Mouse (Mus musculus) embryonic fibroblast, embryonic 13.5 days (primary cell): ENCODE measurements around the gene Gm49336. TPM values are rescaled to one million over a fixed set of nuclear protein-coding genes. Genes with fewer than 3 reads are reported as not detected.

ENCODE experiments used
- H3K27ac ChIP-seq: 2 replicates; pipeline ENCODE4 v1.5.1; 2012; ENCODE audit warnings: low read length, control low read depth, inconsistent platforms; ENCODE audit not compliant: insufficient read depth
- H3K4me1 ChIP-seq: 2 replicates; pipeline ENCODE4 v1.6.1; 2011; ENCODE audit warnings: low read length; ENCODE audit not compliant: control insufficient read depth, insufficient read depth
- H3K4me3 ChIP-seq: 2 replicates; pipeline ENCODE4 v1.5.1; 2011; ENCODE audit warnings: mild to moderate bottlenecking, control low read depth, low read length; ENCODE audit not compliant: insufficient read depth
- CTCF ChIP-seq: IDR thresholded peaks from 2 replicates; pipeline ENCODE4 v1.5.1; 2011; ENCODE audit warnings: mild to moderate bottlenecking, control low read depth, low read length, moderate library complexity, borderline replicate concordance; ENCODE audit not compliant: insufficient read depth
- POLR2A ChIP-seq: IDR thresholded peaks from 2 replicates; pipeline ENCODE4 v1.6.1; 2011; ENCODE audit warnings: low read depth, mild to moderate bottlenecking, control low read depth, low read length, moderate library complexity
- polyA plus RNA-seq: library from polyadenylated mRNA; stranded (reverse); fragments of >200 nt; gene quantifications from 2 replicates; pipeline ENCODE4 v1.2.4, GENCODE M21; 2011; ENCODE audit warnings: low read depth; ENCODE audit not compliant: missing spikeins, insufficient read length

Gene Gm49336
- polyA plus RNA-seq, 1 experiment: 80.4 TPM

DNA sequence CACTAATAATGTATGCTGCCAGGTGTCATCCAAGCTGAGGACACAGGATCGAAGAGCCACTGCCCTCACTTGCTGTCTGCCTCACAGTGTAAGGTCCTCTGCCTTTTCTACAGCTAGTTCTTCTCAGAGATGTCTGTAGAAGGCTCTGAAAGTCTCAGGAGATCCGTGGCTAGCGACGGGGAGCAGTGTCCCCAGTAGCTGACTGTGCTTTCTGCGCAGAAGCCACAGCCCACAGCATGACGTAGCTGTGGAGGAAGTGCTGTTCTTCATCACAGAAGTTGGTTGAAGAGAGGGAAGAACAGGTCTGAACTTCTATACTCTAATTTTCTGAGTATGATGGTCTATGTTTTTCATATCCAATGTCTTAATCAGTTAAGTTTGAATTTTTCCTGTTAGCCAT, 18.0 kb upstream of the Gm49336 start:
- Histone ChIP-seq H3K4me3 (no peak overlapping the region), H3K27ac (no peak overlapping the region), H3K4me1 (no peaks in the 10 kb centered on the region)
- TF ChIP-seq POLR2A: no peak
- no peak for TF ChIP-seq CTCF

DNA sequence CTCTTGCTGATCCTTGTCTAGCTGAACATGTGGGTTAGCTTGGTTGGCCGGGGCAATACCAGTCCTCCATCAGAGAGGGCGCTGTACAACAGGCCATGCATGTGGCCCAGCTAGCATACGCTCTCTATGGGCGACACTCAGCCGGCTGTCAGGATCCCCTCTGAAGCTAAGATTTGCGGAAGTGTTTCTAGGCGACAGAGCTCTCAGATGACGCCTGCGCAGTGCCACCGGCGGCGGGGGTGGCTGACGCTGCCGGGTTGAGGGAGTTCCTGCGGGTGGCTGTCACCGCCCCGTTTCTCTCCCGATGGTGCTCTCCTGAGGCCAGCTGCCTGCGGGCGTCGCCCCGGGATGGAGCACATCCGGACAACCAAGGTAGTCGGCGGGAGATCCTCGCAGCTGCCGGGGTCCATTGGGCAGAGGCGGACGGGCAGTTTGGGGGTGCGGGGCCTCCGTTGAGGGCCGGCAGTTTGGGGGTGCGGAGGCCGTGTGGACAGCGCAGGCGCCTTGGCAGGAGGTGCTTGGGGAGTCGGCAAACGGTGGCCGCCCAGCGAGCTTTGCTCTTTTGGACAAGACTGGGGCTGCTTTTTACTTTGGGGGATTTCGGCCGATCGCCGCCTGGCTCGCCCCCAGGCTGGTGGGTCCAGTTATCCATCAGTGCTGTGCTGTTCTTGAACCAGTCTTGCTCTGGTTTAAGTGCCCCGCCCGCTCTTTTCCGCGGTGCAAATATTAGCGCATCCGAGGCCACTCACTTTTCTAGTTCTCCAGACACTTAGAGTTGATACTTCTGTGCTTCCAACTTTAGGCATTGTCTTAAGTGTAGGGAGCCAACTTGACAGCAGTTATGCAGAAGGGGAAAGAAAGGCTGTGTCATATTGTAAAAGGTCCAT, 13.9 kb upstream of the Gm49336 start, which contains the start of gene Mtmr6:
Gene Mtmr6, plus strand, starts transcription at position 239 of the 887 bp plus-strand sequence.
- TF ChIP-seq POLR2A (peak; percentile 85), CTCF (peak; percentile 94)
- no peaks in the 10 kb centered on the region for H3K4me1 ChIP-seq
- H3K27ac ChIP-seq: peak within 1 kb of the TSS; percentile 10
- H3K4me3 ChIP-seq: peak within 1 kb of the TSS; percentile 85

DNA sequence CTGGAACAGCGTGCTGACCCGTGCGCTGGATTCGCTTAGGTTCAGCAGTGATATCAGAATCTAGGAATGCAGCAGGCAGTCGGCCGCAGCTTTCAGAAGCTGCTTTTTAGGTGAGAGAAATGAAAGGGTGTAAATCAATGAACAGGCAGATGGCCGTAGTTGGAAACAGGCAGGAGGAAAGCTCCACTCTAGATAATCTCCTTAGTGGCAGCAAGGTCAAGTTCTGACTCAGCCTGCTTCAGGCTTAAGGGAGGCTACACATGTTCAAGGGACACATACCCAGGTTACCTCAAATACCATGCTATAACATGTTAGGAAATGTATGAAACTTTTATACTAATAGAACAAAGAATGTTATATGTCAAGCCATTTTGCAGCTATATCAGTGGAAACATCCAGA, 11.0 kb upstream of the Gm49336 start:
- Histone ChIP-seq H3K27ac (no peak overlapping the region), H3K4me3 (no peak overlapping the region), H3K4me1 (no peaks in the 10 kb centered on the region)
- TF ChIP-seq POLR2A (no peak), CTCF (no peak)

DNA sequence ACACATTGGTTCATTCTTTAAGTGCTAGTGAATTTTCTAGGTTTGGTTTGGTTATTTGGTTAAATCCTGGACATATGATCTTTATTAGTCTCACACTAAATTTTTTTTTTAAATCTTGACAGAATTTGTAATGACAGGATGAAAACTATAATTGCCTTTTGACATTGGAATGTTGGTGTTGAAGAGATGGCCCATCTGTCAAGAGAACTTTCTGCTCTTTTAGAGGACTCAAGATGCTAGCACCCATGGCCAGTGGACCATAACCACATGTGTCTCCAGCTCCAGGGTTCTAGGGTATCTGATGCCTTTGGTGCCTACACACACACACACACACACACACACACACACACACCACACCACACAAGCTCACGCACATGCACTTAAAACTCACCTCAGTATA, 6.5 kb upstream of the Gm49336 start:
- H3K27ac ChIP-seq: no peak overlapping the region
- H3K4me1 ChIP-seq: no peaks in the 10 kb centered on the region
- TF ChIP-seq CTCF (no peak), POLR2A (no peak)
- H3K4me3 ChIP-seq: no peak overlapping the region

DNA sequence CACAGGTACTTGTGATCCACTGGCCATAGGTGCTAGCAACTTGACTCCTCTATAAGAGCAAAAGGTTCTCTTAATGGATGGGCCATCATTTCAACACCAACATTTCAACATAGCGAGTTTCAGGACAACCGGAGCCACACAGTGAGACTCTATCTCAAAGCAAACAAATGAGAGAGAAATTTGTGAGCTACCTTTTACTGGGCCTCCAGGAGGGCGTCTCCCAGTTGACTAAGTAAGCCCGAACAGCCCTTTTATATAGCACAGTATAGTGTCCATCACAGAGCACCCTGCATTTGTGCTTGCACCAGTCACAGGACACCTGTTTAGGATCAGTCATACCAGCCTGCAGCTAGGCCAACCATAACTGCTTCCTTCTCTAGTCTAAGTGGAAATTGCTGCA, 5.8 kb upstream of the Gm49336 start:
- TF ChIP-seq CTCF (no peak), POLR2A (no peak)
- Histone ChIP-seq H3K4me3 (no peak overlapping the region), H3K4me1 (no peaks in the 10 kb centered on the region; the same call in 1 of the 2 replicates), H3K27ac (no peak overlapping the region)

DNA sequence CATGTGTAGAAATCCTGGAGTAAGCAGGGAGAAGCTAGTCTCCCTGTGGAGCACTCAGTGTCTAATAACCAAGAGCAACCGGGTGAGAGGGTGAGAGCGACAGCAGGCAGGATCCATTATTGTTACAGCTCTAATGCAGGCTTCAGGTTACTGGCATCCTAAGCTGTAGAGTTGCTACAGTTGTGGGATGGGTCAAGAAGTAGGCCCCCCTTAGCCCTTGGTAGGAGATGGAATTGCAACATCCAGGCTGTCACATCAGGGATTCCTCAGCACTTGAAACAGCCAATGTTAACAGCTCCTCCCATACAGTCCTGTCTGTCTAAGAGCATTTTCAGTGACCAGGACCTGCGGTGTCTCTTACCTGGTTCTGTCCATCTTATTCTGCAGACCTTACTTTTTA, 5.0 kb upstream of the Gm49336 start:
- no peak overlapping the region for H3K4me3 ChIP-seq
- no peaks in the 10 kb centered on the region; the same call in 1 of the 2 replicates for H3K4me1 ChIP-seq
- TF ChIP-seq CTCF: no peak
- no peak for TF ChIP-seq POLR2A
- H3K27ac ChIP-seq: no peak overlapping the region

DNA sequence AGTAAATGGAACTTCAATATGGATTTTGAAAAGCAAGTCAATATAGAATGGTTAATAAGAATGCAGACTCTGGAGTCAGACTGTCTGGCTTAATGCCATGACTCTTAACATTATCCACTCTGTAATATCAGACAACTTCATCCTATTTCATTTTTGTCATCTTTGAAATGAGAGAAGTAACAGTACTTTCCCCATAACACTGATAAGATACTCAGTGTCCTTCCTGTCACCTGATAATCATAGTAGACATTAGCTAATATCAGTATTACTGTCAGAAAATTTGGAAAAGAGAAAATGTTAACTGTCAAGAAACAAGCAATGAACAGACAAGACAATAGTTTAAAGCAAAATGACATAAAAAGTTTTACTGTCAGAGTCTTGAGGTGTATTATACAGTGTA, 3.5 kb upstream of the Gm49336 start:
- Histone ChIP-seq H3K4me3 (no peak overlapping the region), H3K4me1 (no peaks in the 10 kb centered on the region; the same call in 1 of the 2 replicates), H3K27ac (no peak overlapping the region)
- TF ChIP-seq POLR2A (no peak), CTCF (no peak)

DNA sequence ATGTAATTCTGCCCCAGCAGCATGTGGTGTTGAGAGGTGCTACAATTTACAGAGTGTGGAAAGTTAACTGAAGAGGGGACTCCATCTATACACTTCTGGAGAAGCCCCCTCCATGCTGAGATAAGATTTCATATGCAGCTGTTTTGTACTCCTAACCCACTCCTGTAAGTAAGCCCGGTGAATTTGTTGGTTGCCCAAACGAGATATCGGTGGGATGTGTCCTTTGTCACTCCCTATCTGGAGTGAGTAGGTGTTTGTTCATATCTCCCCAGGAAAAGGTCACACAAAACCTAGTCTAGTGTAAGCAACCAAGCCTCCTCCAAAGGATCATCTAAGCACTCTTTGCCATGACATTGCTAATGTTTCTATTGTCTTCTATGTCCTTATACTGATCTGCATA, 2.2 kb upstream of the Gm49336 start:
- Histone ChIP-seq H3K27ac (no peak overlapping the region), H3K4me3 (no peak overlapping the region), H3K4me1 (no peaks in the 10 kb centered on the region; the same call in 1 of the 2 replicates)
- TF ChIP-seq CTCF (no peak), POLR2A (no peak)

DNA sequence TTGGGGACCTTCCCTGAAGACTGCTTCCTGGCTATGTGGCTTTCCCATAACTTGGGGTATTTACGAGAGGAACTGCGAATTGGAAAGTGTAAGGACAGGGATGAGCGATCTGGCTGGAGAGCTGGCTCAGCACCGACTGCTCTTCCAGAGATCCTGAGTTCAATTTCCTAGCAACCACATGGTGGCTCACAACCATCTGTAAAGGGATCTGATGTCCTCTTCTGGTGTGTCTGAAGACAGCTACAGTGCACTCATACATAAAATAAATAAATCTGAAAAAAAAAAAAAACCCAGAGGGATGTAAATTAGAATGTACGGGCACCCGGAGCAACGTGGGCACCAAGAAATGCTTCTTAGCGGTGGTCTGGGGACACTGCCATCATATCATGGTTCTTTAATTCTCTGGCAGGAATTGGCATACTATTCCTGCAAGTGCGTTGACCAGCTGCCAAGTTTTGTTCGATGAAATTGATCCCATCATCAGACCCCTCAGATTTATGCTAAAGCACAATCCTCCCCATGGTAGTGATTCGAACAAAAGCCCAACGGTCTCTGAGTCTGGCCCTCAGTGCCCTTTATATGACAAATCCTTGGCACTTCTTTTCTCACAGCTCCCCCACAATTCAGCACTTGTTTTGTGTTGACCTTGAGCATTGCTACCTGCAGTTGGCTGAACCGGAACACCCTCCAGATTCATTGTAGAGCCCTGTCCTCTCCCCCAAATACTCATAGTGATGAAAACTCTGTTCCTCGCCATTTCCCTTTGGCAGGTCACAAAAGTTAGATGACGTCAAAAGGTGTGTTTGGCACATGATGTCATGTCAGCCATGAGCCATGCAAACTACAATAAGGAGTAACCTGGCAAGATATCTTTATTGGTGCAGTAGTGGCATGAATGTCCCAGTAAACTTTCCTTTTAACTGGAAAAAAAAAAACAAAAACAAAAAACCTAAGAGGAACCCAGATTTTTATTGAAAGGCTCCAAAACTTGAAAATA, 995 bp upstream of the Gm49336 start:
- H3K4me3 ChIP-seq: peak overlapping the region; percentile 73
- no peaks in the 10 kb centered on the region; the same call in 1 of the 2 replicates for H3K4me1 ChIP-seq
- no peak for TF ChIP-seq POLR2A
- TF ChIP-seq CTCF: no peak
- peak overlapping the region; percentile 78 for H3K27ac ChIP-seq
